8 mouse cellular contexts compared by ENCODE assay signal in the genomic region with DNA sequence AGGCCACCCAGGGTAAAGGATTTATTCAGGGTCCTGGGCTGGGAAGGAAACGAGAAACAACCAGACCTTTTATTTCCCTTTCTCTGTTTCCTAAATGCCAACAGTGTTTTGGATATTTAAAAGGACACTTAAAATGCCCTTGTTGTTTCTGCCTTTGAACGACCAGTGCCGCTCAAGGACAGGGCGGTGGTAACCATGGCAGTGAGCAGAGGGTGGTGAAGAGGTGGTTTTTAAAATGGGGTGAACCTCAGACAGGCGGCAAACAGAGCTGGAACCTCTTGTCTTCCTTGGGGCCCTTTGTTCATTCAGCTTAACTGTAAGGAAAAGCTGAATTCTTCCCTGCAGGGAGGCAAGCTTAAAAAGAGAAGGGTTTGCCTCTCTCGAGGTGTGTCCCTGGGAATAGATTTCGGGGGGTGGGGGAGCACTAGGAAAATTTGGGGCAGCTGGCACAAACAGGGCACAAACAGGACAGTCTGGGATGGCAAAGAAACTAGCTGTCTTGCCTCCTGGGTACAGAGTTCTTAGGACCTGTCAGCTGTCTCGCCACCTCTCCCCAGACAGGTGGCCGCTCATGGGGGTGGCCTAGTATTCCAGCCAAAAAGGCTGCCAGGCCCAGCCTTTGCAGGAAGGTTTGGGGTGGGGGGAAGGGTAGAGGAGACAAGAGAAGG. TPM values are rescaled to one million over a fixed set of nuclear protein-coding genes. Genes with fewer than 3 reads are reported as not detected.
DNase-seq lines count a peak whose midpoint lies in the region; ATAC-seq lines count a peak whose summit lies in the region.

No protein-coding gene starts in this region.

- no peaks in the 10 kb centered on the region for H3K36me3 ChIP-seq in liver, embryonic 12.5 days
- no peaks in the 10 kb centered on the region for H3K36me3 ChIP-seq in liver, embryonic 11.5 days (ENCODE audit: control insufficient read depth, insufficient read depth, low read length)
- no peaks in the 10 kb centered on the region for H3K36me3 ChIP-seq in lung, embryonic 16.5 days (ENCODE audit: control insufficient read depth, insufficient read depth, low read length)

- H3K9ac ChIP-seq in liver, embryonic 12.5 days, result no peak overlapping the region
- no peak overlapping the region for H3K9ac ChIP-seq in liver, embryonic 11.5 days (ENCODE audit: low read depth, low read length)
- H3K9ac ChIP-seq in lung, embryonic 16.5 days (ENCODE audit: low read length), result peak overlapping the region; percentile 48; the same call in 1 of the 2 replicates

- WGBS in liver, embryonic 12.5 days (ENCODE audit: insufficient replicate concordance), result 30% methylated on average over 9 of the region's 9 CpGs
- WGBS in liver, embryonic 11.5 days, result 25% methylated on average over 9 of the region's 9 CpGs
- WGBS in lung, embryonic 16.5 days, result 11% methylated on average over 9 of the region's 9 CpGs

- no peak overlapping the region for H3K27ac ChIP-seq in liver, embryonic 12.5 days
- H3K27ac ChIP-seq in liver, embryonic 11.5 days (ENCODE audit: low read depth, low read length), result no peak overlapping the region
- 0 out of 2 replicates have a peak overlapping the region, but pooled peaks have one; percentile 12 for H3K27ac ChIP-seq in lung, embryonic 16.5 days (ENCODE audit: low read length)

- DNase-seq in liver, embryonic 11.5 days (ENCODE audit: low spot score), result no peak
- peak; percentile 95 for DNase-seq in brain, adult 2 months (ENCODE audit: low read depth, low spot score)
- peak; percentile 25 for DNase-seq in heart, postnatal 4 days
- DNase-seq in urinary bladder, postnatal 14 days (ENCODE audit: low spot score), result no peak
- no peak for DNase-seq in embryo, embryonic 9.5 days (ENCODE audit: extremely low spot score)

- no peaks in the 10 kb centered on the region for H3K9me3 ChIP-seq in liver, embryonic 12.5 days (replicated peaks)
- no peaks in the 10 kb centered on the region for H3K9me3 ChIP-seq in liver, embryonic 11.5 days (ENCODE audit: control insufficient read depth, low read length)
- H3K9me3 ChIP-seq in lung, embryonic 16.5 days (ENCODE audit: control insufficient read depth, low read length), result no peaks in the 10 kb centered on the region

- H3K27me3 ChIP-seq in liver, embryonic 12.5 days (replicated peaks), result peaks cover 78% of the 10 kb centered on the region
- H3K27me3 ChIP-seq in liver, embryonic 11.5 days (replicated peaks; ENCODE audit: control insufficient read depth, insufficient read depth, low read length), result peaks cover 44% of the 10 kb centered on the region
- peaks cover 24% of the 10 kb centered on the region for H3K27me3 ChIP-seq in lung, embryonic 16.5 days (ENCODE audit: control insufficient read depth, insufficient read depth, low read depth, low read length)

- H3K4me3 ChIP-seq in liver, embryonic 12.5 days, result no peak overlapping the region; the same call in 1 of the 2 replicates
- no peak overlapping the region for H3K4me3 ChIP-seq in liver, embryonic 11.5 days (ENCODE audit: low read depth, low read length)
- peak overlapping the region; percentile 47 for H3K4me3 ChIP-seq in lung, embryonic 16.5 days (ENCODE audit: low read length)

- ATAC-seq in liver, embryonic 12.5 days, result no peak
- no peak for ATAC-seq in liver, embryonic 11.5 days (replicated peaks; ENCODE audit: low FRiP score)
- no peak for ATAC-seq in lung, embryonic 16.5 days (ENCODE audit: low read depth)
- no peak for ATAC-seq in CD4-positive, CD25-positive, alpha-beta regulatory T cell, adult 4 months

- H3K4me1 ChIP-seq in liver, embryonic 12.5 days, result peaks cover 41% of the 10 kb centered on the region
- peaks cover 19% of the 10 kb centered on the region for H3K4me1 ChIP-seq in liver, embryonic 11.5 days (replicated peaks; ENCODE audit: control insufficient read depth, insufficient read depth, low read length)
- H3K4me1 ChIP-seq in lung, embryonic 16.5 days (replicated peaks; ENCODE audit: control insufficient read depth, insufficient read depth, low read length), result peaks cover 27% of the 10 kb centered on the region

- peak overlapping the region; percentile 85 for H3K4me2 ChIP-seq in liver, embryonic 12.5 days
- no peak overlapping the region for H3K4me2 ChIP-seq in liver, embryonic 11.5 days
- peak overlapping the region; percentile 90 for H3K4me2 ChIP-seq in lung, embryonic 16.5 days (ENCODE audit: low read depth, low read length)

RNA-seq across cellular contexts. Expression of a gene that starts 7.5 kb away (rescaled TPM):
- 2.1 and 2.7 TPM in 2 replicates for polyA plus RNA-seq in liver, embryonic 12.5 days (2016; fragmentation: Nextera tagmentation; extraction: Ambion mirVana)
- polyA plus RNA-seq in liver, embryonic 11.5 days (2014; fragmentation: Nextera tagmentation; extraction: Ambion mirVana), result 2.3 and 2.8 TPM in 2 replicates
- total RNA-seq in heart, postnatal 4 days (2021), result 10 to 100 TPM; 26.9 to 27.3 TPM
- 6.3 and 6.6 TPM in 2 replicates for polyA plus RNA-seq in lung, embryonic 16.5 days (2015; fragmentation: Nextera tagmentation; extraction: Ambion mirVana)
- polyA plus RNA-seq in CD4-positive, CD25-positive, alpha-beta regulatory T cell, adult 4 months (2017; shearing (Covaris generic)), result 1 to 10 TPM; 3.6 to 4.3 TPM

Comparison
In these comparisons a context has a peak if more than half of its experiments do, and no peak if none do; other contexts are left out.
1. DNase-seq: peak in brain, adult 2 months (single experiment) and heart, postnatal 4 days (single experiment); none in liver, embryonic 11.5 days (single experiment), urinary bladder, postnatal 14 days (single experiment) and embryo, embryonic 9.5 days (single experiment).